ENCODE assay signal across 1 mouse cellular context in the genomic region with DNA sequence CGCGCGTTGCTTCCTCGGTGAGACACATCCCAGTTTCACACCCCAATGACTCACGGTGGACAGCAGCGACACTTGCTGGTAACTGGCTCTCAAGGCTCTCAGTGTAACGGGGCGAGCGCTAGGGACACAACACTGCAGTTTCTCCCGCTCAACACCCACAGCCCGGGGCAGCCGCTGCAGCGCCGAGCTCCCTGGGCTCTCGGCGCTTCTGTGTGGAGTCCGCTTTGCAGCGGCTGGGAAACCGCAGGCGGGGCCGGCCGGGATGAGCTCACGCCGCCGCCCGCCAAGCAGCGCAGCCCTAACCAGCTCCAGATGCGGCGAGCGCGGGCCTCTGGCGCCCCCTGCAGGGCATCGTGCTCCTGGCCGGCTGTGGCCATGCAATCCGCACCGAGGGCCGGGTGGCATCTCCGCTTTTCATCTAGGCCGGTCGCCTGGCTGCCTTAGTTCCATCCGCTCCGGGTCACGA.
TF ChIP-seq lines count a peak whose summit lies in the region.

No protein-coding gene starts in this region.

TF ChIP-seq in ES-E14, 5 proteins besides CTCF, POLR2A, EP300 and RAD21:
- TF ChIP-seq HCFC1 (IDR thresholded peaks at IDR 0.05; ENCODE audit: borderline replicate concordance, insufficient read depth, low read length) (no peak), CHD2 (IDR thresholded peaks at IDR 0.05; ENCODE audit: low read depth, low read length) (no peak), ZC3H11A (IDR thresholded peaks at IDR 0.05; ENCODE audit: borderline replicate concordance, low read depth, low read length) (peak; percentile 50)
